Mouse (Mus musculus): ENCODE results near the gene Mcpt8. TPM values are rescaled to one million over a fixed set of nuclear protein-coding genes. Genes with fewer than 3 reads are reported as not detected.

Mcpt8 gene
- polyA plus RNA-seq (2012): 6.3 and 6.6 TPM in 2 replicates

DNA sequence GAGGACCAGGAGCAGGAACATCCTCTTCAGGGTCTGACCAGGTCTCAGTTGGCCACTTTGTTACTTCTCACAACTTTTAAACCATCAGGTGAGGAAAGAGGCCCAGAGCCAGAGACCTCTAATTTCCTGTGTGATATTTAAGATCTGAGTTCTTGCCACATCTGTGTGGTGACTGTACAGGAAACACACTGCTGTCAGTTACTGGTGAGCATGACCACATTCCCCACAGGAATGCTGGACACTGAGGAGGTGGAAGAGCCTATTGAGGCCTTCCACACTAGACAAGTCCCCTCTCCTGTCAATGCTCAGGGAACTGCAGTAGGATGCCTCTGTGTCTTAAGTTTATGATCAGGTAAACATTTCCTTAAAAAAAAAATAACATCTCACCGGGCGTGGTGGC, at the start of gene Mcpt8:
Mcpt8 (minus strand) TSS at position 107 of the 400 bp plus-strand sequence.

DNA sequence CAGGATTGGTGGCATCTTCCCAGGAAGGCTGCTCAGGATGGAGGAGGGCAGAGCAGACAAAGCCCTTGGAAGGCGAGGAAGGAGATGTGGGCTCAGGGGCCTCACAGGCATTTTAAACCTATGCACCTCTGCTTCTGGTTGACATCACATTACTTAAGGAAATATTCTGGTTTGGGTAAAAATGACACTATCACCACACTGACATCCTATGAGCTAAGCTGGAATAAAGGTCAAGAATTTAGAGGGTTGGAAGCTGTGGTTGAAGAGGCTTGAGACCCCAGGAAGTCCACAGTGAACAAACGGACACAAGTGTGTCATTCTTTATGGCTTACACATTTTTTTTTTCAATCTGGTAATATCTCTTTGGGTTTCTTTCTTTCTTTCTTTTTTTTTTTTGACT, 47.4 kb upstream of the Mcpt8 start, which contains the start of gene Gzmd:
Gzmd (minus strand) TSS at position 101 of the 400 bp plus-strand sequence.

DNA sequence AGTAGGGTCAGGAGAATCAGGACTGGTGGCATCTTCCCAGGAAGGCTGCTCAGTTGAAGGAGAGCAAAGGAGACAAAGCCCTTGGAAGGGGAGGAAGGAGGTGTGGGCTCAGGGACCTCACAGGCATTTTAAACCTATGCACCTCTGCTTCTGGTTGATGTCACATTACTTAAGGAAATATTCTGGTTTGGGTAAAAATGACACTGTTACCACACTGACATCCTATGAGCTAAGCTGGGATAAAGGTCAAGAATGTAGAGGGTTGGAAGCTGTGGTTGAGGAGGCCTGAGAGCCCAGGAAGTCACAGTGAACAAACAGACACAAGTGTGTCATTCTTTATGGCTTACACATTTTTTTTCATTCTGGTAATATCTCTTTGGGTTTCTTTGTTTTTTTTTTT, 35.5 kb upstream of the Mcpt8 start, which contains the start of gene Gzme:
Gzme (minus strand) TSS at position 101 of the 400 bp plus-strand sequence.

DNA sequence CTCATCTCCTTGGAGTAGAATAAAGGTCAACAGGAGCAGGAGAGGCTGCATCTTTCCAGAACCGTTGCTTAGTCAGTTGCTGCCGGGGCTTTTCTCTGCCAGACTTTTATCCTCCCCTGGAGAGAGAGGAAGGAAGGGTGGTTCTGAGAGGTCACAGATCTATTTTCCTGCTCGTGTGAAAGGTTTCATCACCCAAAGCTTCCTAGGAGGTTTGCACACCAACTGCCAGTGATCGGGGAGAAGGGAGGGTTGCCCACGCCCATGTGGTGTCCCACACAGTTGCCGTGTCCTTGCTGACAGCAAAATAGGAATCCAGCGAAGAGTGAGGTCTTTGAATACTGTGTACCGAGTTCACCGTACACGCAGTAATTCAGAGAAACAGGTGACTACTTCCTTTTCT, 17.3 kb upstream of the Mcpt8 start, which contains the start of gene Ctsg:
Ctsg (minus strand) TSS at position 189 of the 400 bp plus-strand sequence.

DNA sequence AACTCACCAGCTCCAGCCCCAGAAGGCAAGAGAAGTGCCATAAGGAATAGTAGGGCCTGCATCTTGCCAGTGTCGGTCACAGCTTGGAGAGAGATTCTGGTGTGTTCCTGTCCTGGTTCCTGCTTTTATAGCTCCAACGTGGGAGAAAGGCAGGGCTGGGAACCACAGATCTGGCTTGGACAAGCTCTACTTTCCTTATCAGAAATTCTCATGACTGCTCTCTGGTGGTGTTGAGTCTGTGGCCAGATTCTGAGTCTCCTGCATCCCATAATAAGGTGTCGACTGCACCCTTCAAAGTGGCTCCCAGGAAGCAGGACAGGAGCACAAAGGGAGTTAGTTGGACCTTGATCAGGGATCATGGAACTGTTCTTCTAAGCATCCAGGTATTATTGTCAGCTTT, 22.9 kb downstream of the Mcpt8 start, which contains the start of gene Mcpt4:
Mcpt4 (minus strand) TSS at position 101 of the 400 bp plus-strand sequence.

DNA sequence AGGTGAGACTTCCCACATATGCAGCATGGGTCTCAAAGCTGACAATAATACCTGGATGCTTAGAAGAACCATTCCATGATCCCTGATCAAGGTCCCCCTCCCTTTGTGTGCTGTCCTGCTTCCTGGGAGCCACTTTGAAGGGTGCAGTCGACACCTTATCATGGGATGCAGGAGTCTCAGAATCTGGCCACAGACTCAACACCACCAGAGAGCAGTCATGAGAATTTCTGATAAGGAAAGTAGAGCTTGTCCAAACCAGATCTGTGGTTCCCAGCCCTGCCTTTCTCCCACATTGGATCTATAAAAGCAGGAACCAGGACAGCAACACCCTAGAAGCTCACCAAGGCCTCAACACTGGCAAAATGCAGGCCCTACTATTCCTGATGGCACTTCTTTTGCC, 43.3 kb downstream of the Mcpt8 start, which contains the start of gene Mcpt2:
Mcpt2 (plus strand) TSS at position 250 of the 400 bp plus-strand sequence.

Other genes with a start within 250 kb of the Mcpt8 start
- 4.9 and 6.6 TPM in 2 replicates for gene Nynrin, start 231.3 kb downstream of the Mcpt8 start, polyA plus RNA-seq (2012)
- gene Cbln3, start 200.9 kb downstream of the Mcpt8 start, polyA plus RNA-seq (2012): 0.09 and 0.34 TPM in 2 replicates
- 10.5 and 16.6 TPM in 2 replicates for gene Khnyn, start 200.3 kb downstream of the Mcpt8 start, polyA plus RNA-seq (2012)
- 10.6 and 15.2 TPM in 2 replicates for gene Sdr39u1, start 185.0 kb downstream of the Mcpt8 start, polyA plus RNA-seq (2012)
- 0.06 TPM in 1 of 2 replicates, not detected in the other for gene Cma1, start 140.6 kb downstream of the Mcpt8 start, polyA plus RNA-seq (2012)
- not detected in 2 replicates for gene Cma2, start 134.3 kb downstream of the Mcpt8 start, polyA plus RNA-seq (2012)
- gene Mcpt1, start 67.3 kb downstream of the Mcpt8 start, polyA plus RNA-seq (2012): not detected in 2 replicates
- gene Mcpt9, start 54.8 kb downstream of the Mcpt8 start, polyA plus RNA-seq (2012): not detected in 2 replicates
- not detected in 2 replicates for gene Mcpt2, start 43.2 kb downstream of the Mcpt8 start, polyA plus RNA-seq (2012)
- gene Mcpt4, start 23.0 kb downstream of the Mcpt8 start, polyA plus RNA-seq (2012): not detected in 2 replicates
- 802 and 1,283 TPM in 2 replicates for gene Ctsg, start 17.3 kb upstream of the Mcpt8 start, polyA plus RNA-seq (2012)
- not detected in 2 replicates for gene Gzme, start 35.4 kb upstream of the Mcpt8 start, polyA plus RNA-seq (2012)
- gene Gzmd, start 47.3 kb upstream of the Mcpt8 start, polyA plus RNA-seq (2012): not detected in 2 replicates
- gene Gzmg, start 74.3 kb upstream of the Mcpt8 start, polyA plus RNA-seq (2012): not detected in 2 replicates
- not detected in 2 replicates for gene Gzmn, start 89.3 kb upstream of the Mcpt8 start, polyA plus RNA-seq (2012)
- gene Gzmf, start 126.1 kb upstream of the Mcpt8 start, polyA plus RNA-seq (2012): not detected in 2 replicates
- not detected in 2 replicates for gene Gzmc, start 149.4 kb upstream of the Mcpt8 start, polyA plus RNA-seq (2012)
- 2.1 and 2.5 TPM in 2 replicates for gene Gzmb, start 177.0 kb upstream of the Mcpt8 start, polyA plus RNA-seq (2012)

All from megakaryocyte-erythroid progenitor cell, adult 5 weeks (primary cell).